ENCODE assay signal across 18 mouse cellular contexts in the genomic region with DNA sequence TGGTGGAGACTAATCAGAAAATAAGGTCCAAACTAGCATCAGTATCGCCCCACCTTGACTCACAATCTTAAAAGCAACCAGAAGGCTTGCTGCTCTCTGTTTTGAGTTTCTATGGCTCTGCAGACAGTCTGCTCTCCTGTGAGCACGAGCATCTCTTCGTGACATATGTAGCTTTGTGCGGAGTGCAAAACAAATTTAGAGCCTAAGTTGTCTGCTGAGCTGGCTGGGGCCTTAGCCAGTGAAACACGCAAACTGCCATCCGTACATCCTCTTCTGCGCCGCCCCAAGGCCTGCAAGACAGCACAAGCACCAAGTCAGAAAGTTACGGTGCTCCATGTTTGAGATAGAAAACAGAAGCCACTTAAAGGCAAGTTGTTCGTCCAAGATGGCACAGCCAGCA.
DNase-seq lines count a peak whose midpoint lies in the region; ATAC-seq and TF ChIP-seq lines count a peak whose summit lies in the region.
"Had no signal": no experiment of that assay in that cellular context is flagged by ENCODE, and none has a peak within 500 bp of the region (broad histone marks: within the 10 kb centered on the region; RNA-seq: fewer than 3 reads in every experiment).

No protein-coding gene starts in this region.

- no peak for DNase-seq in hindbrain, postnatal 0 days (ENCODE audit: low spot score)
- peak; percentile 61 for DNase-seq in layer of hippocampus, adult 8-10 months (ENCODE audit: low spot score in 2 of 2)
- DNase-seq in right cerebral cortex, postnatal 10 days (ENCODE audit: low spot score in 2 of 2): peak; percentile 73 to 90
- DNase-seq in adipocyte (ENCODE audit: low spot score): no peak
- DNase-seq: adrenal gland, adult 2 months; B cell, adult 2 months; cerebellum, adult 11-12 months; heart, adult 18-20 months; kidney, postnatal 10 days had no signal

- no peak overlapping the region for H3K9ac ChIP-seq in hindbrain, postnatal 0 days (replicated peaks; ENCODE audit: low read length)
- H3K9ac ChIP-seq in hindbrain, embryonic 12.5 days: no peak overlapping the region
- no peak overlapping the region for H3K9ac ChIP-seq in kidney, embryonic 14.5 days (ENCODE audit: low read depth, low read length)
- H3K9ac ChIP-seq: hindbrain, embryonic 13.5 days; liver, embryonic 12.5 days; lung, embryonic 15.5 days; neural tube, embryonic 13.5 days had no signal

- H3K4me3 ChIP-seq in hindbrain, postnatal 0 days (ENCODE audit: low read length): no peak overlapping the region
- no peak overlapping the region for H3K4me3 ChIP-seq in hindbrain, embryonic 12.5 days
- no peak overlapping the region for H3K4me3 ChIP-seq in cortical plate, adult 2 months (ENCODE audit: insufficient read depth, low read length)
- no peak overlapping the region for H3K4me3 ChIP-seq in kidney, embryonic 14.5 days (ENCODE audit: low read length)
- H3K4me3 ChIP-seq: hindbrain, embryonic 13.5 days; liver, embryonic 12.5 days; lung, embryonic 15.5 days; neural tube, embryonic 13.5 days had no signal

- no peak overlapping the region for H3K4me2 ChIP-seq in hindbrain, postnatal 0 days (ENCODE audit: low read depth, low read length)
- H3K4me2 ChIP-seq in hindbrain, embryonic 12.5 days (replicated peaks): no peak overlapping the region
- no peak overlapping the region for H3K4me2 ChIP-seq in kidney, embryonic 14.5 days (replicated peaks; ENCODE audit: low read depth, low read length)
- H3K4me2 ChIP-seq: hindbrain, embryonic 13.5 days; liver, embryonic 12.5 days; lung, embryonic 15.5 days; neural tube, embryonic 13.5 days had no signal

- H3K27me3 ChIP-seq in hindbrain, postnatal 0 days (ENCODE audit: insufficient read depth, low read length): 0 out of 2 replicates have a peak, but pooled peaks cover 3% of the 10 kb centered on the region
- peaks cover 7% of the 10 kb centered on the region; the same call in 1 of the 2 replicates for H3K27me3 ChIP-seq in hindbrain, embryonic 12.5 days
- H3K27me3 ChIP-seq in kidney, embryonic 14.5 days (ENCODE audit: control insufficient read depth, insufficient read depth, low read length): no peaks in the 10 kb centered on the region
- H3K27me3 ChIP-seq: neural tube, embryonic 13.5 days had no signal

- no peak for TF ChIP-seq CTCF in hindbrain, postnatal 0 days (IDR thresholded peaks at IDR 0.05; ENCODE audit: low read depth)
- TF ChIP-seq CTCF in cortical plate, adult 2 months (IDR thresholded peaks at IDR 0.05; ENCODE audit: extremely low read depth, insufficient read depth, low read length): no peak

- H3K27ac ChIP-seq in hindbrain, postnatal 0 days: 0 out of 2 replicates have a peak overlapping the region, but pooled peaks have one; percentile 2
- no peak overlapping the region for H3K27ac ChIP-seq in hindbrain, embryonic 12.5 days
- H3K27ac ChIP-seq in cortical plate, adult 2 months (ENCODE audit: insufficient read depth, low read length): peak overlapping the region; percentile 50; the same call in 1 of the 2 replicates
- H3K27ac ChIP-seq in kidney, embryonic 14.5 days (ENCODE audit: low read depth, low read length): no peak overlapping the region
- H3K27ac ChIP-seq: hindbrain, embryonic 13.5 days; liver, embryonic 12.5 days; lung, embryonic 15.5 days; neural tube, embryonic 13.5 days had no signal

- TF ChIP-seq POLR2A in cortical plate, adult 2 months (IDR thresholded peaks at IDR 0.05; ENCODE audit: extremely low read depth, insufficient read depth, low read length): no peak

- H3K9me3 ChIP-seq in hindbrain, postnatal 0 days (ENCODE audit: low read length): no peaks in the 10 kb centered on the region
- no peaks in the 10 kb centered on the region for H3K9me3 ChIP-seq in hindbrain, embryonic 12.5 days (replicated peaks)
- no peaks in the 10 kb centered on the region for H3K9me3 ChIP-seq in kidney, embryonic 14.5 days (ENCODE audit: control insufficient read depth, low read length)
- H3K9me3 ChIP-seq: hindbrain, embryonic 13.5 days; liver, embryonic 12.5 days; lung, embryonic 15.5 days; neural tube, embryonic 13.5 days had no signal

- H3K4me1 ChIP-seq in hindbrain, postnatal 0 days (ENCODE audit: insufficient read depth, low read length): peaks cover 10% of the 10 kb centered on the region
- H3K4me1 ChIP-seq in hindbrain, embryonic 12.5 days: peaks cover 26% of the 10 kb centered on the region
- H3K4me1 ChIP-seq in cortical plate, adult 2 months (ENCODE audit: control insufficient read depth, insufficient read depth, low read length): peaks cover 19% of the 10 kb centered on the region
- peaks cover 25% of the 10 kb centered on the region for H3K4me1 ChIP-seq in kidney, embryonic 14.5 days (ENCODE audit: control insufficient read depth, insufficient read depth, low read length)

- no peaks in the 10 kb centered on the region for H3K36me3 ChIP-seq in hindbrain, postnatal 0 days (ENCODE audit: insufficient read depth, low read length)
- H3K36me3 ChIP-seq in hindbrain, embryonic 12.5 days: no peaks in the 10 kb centered on the region
- H3K36me3 ChIP-seq in kidney, embryonic 14.5 days (ENCODE audit: control insufficient read depth, insufficient read depth, low read length): no peaks in the 10 kb centered on the region
- H3K36me3 ChIP-seq: hindbrain, embryonic 13.5 days; liver, embryonic 12.5 days; lung, embryonic 15.5 days; neural tube, embryonic 13.5 days had no signal

- WGBS in hindbrain, postnatal 0 days: 87% methylated on average over 10 of the region's 10 CpGs
- 94% methylated on average over 10 of the region's 10 CpGs for WGBS in hindbrain, embryonic 12.5 days
- WGBS in kidney, embryonic 14.5 days: 90% methylated on average over 10 of the region's 10 CpGs

- ATAC-seq in hindbrain, postnatal 0 days: no peak
- no peak for ATAC-seq in hindbrain, embryonic 12.5 days (ENCODE audit: low FRiP score)
- no peak for ATAC-seq in kidney, embryonic 14.5 days (ENCODE audit: low FRiP score, low TSS enrichment)
- ATAC-seq in erythroblast, adult 5-6 weeks (replicated peaks; ENCODE audit: low FRiP score, poor library complexity, severe bottlenecking): no peak
- ATAC-seq: intestine, postnatal 0 days; liver, embryonic 12.5 days had no signal

Comparison
In these comparisons a context has a peak if more than half of its experiments do, and no peak if none do; other contexts are left out.
1. H3K27ac ChIP-seq: peak in hindbrain, postnatal 0 days (single experiment) and cortical plate, adult 2 months (single experiment); none in hindbrain, embryonic 12.5 days (single experiment) and kidney, embryonic 14.5 days (single experiment).
2. DNase-seq: peak in layer of hippocampus, adult 8-10 months (2 of 2) and right cerebral cortex, postnatal 10 days (2 of 2); none in hindbrain, postnatal 0 days (single experiment) and adipocyte (single experiment).